Mouse (Mus musculus) MEL (cell line): Measurements from ENCODE around the gene Samd5. TPM values are rescaled to one million over a fixed set of nuclear protein-coding genes. Genes with fewer than 3 reads are reported as not detected.

Experiments used
- DNase-seq: peaks from one replicate; pipeline ENCODE4 v3.0.0; 2011; ENCODE audit warnings: low read depth, low spot score
- H3K27ac ChIP-seq: 2 replicates; pipeline ENCODE4 v1.5.1; 2012; ENCODE audit warnings: low read depth, mild to moderate bottlenecking, control low read depth, low read length, moderate library complexity; ENCODE audit not compliant: control insufficient read depth
- H3K27me3 ChIP-seq, 2 experiments: fragments of 150-350 bp in 1 of 2; sonication (generic) in 1 of 2; 2 replicates each; pipeline ENCODE4 v1.6.1; 2012; ENCODE audit warnings: low read length in 2 of 2, mild to moderate bottlenecking in 2 of 2, improper control_type of control experiment in 1 of 2, moderate library complexity in 1 of 2; ENCODE audit not compliant: insufficient read depth in 2 of 2, control insufficient read depth in 1 of 2
- H3K36me3 ChIP-seq, 2 experiments: 2 replicates each; pipeline ENCODE4 v1.6.1; 2012 to 2014; ENCODE audit warnings: low read length in 2 of 2, improper control_type of control experiment in 1 of 2, inconsistent platforms in 1 of 2, mild to moderate bottlenecking in 1 of 2; ENCODE audit not compliant: insufficient read depth in 2 of 2, control insufficient read depth in 1 of 2
- H3K4me1 ChIP-seq, 2 experiments: fragments of 150-350 bp in 1 of 2; sonication (generic) in 1 of 2; 2 replicates each; pipeline ENCODE4 v1.6.1; 2012; ENCODE audit warnings: low read length in 2 of 2, improper control_type of control experiment in 1 of 2, mild to moderate bottlenecking in 1 of 2; ENCODE audit not compliant: insufficient read depth in 2 of 2, control insufficient read depth in 1 of 2
- H3K4me3 ChIP-seq, 2 experiments: fragments of 150-350 bp in 1 of 2; sonication (generic) in 1 of 2; 2 replicates each; pipeline ENCODE4 v1.5.1; 2012; ENCODE audit warnings: low read depth in 2 of 2, low read length in 2 of 2, mild to moderate bottlenecking in 2 of 2, moderate library complexity in 2 of 2, control low read depth in 1 of 2, improper control_type of control experiment in 1 of 2; ENCODE audit not compliant: control insufficient read depth in 1 of 2, insufficient read depth in 1 of 2
- H3K79me2 ChIP-seq: 2 replicates; pipeline ENCODE4 v1.6.1; 2012; ENCODE audit warnings: mild to moderate bottlenecking, low read length, moderate library complexity; ENCODE audit not compliant: control insufficient read depth, poor library complexity, insufficient read depth
- H3K9ac ChIP-seq: 2 replicates; pipeline ENCODE4 v1.6.1; 2012; ENCODE audit warnings: low read depth, mild to moderate bottlenecking, control low read depth, low read length, moderate library complexity; ENCODE audit not compliant: control insufficient read depth, poor library complexity, severe bottlenecking
- H3K9me3 ChIP-seq: fragments of 150-350 bp; sonication (generic); replicated peaks from 2 replicates; pipeline ENCODE4 v1.6.1; 2012; ENCODE audit warnings: mild to moderate bottlenecking, low read length, improper control_type of control experiment, moderate library complexity; ENCODE audit not compliant: insufficient read depth
- BHLHE40 ChIP-seq: IDR thresholded peaks from 2 replicates; pipeline ENCODE4 v1.6.1; 2012; ENCODE audit warnings: low read depth, mild to moderate bottlenecking, inconsistent platforms, low read length, improper control_type of control experiment, borderline replicate concordance
- CHD1 ChIP-seq: IDR thresholded peaks from 2 replicates; pipeline ENCODE4 v1.6.1; 2012; ENCODE audit warnings: low read depth, mild to moderate bottlenecking, inconsistent platforms, low read length, improper control_type of control experiment
- CHD2 ChIP-seq: IDR thresholded peaks from 2 replicates; pipeline ENCODE4 v1.6.1; 2011; ENCODE audit warnings: low read length, improper control_type of control experiment
- E2F4 ChIP-seq: IDR thresholded peaks from 2 replicates; pipeline ENCODE4 v1.6.1; 2011; ENCODE audit warnings: low read depth, low read length, improper control_type of control experiment, borderline replicate concordance
- HCFC1 ChIP-seq: IDR thresholded peaks from 2 replicates; pipeline ENCODE4 v1.6.1; 2012; ENCODE audit warnings: low read depth, mild to moderate bottlenecking, inconsistent platforms, low read length, improper control_type of control experiment, moderate library complexity
- KAT2A ChIP-seq: conservative IDR thresholded peaks from 2 replicates; pipeline ENCODE4 v1.6.1; 2012; ENCODE audit warnings: low read depth, low read length, improper control_type of control experiment, inconsistent platforms
- MAX ChIP-seq: IDR thresholded peaks from 2 replicates; pipeline ENCODE4 v1.6.1; 2011; ENCODE audit warnings: low read length, improper control_type of control experiment
- MAZ ChIP-seq: IDR thresholded peaks from 2 replicates; pipeline ENCODE4 v1.6.1; 2012; ENCODE audit warnings: low read depth, mild to moderate bottlenecking, inconsistent platforms, low read length, improper control_type of control experiment
- MXI1 ChIP-seq: IDR thresholded peaks from 2 replicates; pipeline ENCODE4 v1.6.1; 2011; ENCODE audit warnings: mild to moderate bottlenecking, low read depth, low read length, improper control_type of control experiment
- MYB ChIP-seq: IDR thresholded peaks from 2 replicates; pipeline ENCODE4 v1.6.1; 2011; ENCODE audit warnings: mild to moderate bottlenecking, low read depth, low read length, improper control_type of control experiment
- NELFE ChIP-seq: IDR thresholded peaks from 2 replicates; pipeline ENCODE4 v1.6.1; 2011; ENCODE audit warnings: low read depth, low read length, improper control_type of control experiment
- POLR2AphosphoS2 ChIP-seq: IDR thresholded peaks from 2 replicates; pipeline ENCODE4 v1.6.1; 2011; ENCODE audit warnings: low read length, improper control_type of control experiment
- POLR2AphosphoS5 ChIP-seq: IDR thresholded peaks from 2 replicates; pipeline ENCODE4 v1.6.1; 2012; ENCODE audit warnings: low read depth, borderline replicate concordance, mild to moderate bottlenecking, inconsistent platforms, low read length, moderate library complexity, mixed read lengths
- RAD21 ChIP-seq: IDR thresholded peaks from 2 replicates; pipeline ENCODE4 v1.6.1; 2011; ENCODE audit warnings: mild to moderate bottlenecking, low read depth, low read length, improper control_type of control experiment
- SMC3 ChIP-seq: IDR thresholded peaks from 2 replicates; pipeline ENCODE4 v1.6.1; 2011; ENCODE audit warnings: low read depth, low read length, improper control_type of control experiment
- ZNF384 ChIP-seq: IDR thresholded peaks from 2 replicates; pipeline ENCODE4 v1.6.1; 2012; ENCODE audit warnings: low read depth, mild to moderate bottlenecking, inconsistent platforms, low read length, improper control_type of control experiment
- polyA plus RNA-seq, 2 experiments: library from polyadenylated mRNA; stranded (reverse) in 1 of 2; unstranded in 1 of 2; fragments of >175 nt in 1 of 2; fragments of >200 nt in 1 of 2; gene quantifications; 2 replicates each; pipeline versions ENCODE4 v1.2.1 to v1.2.4; 2012; ENCODE audit warnings: low replicate concordance in 2 of 2, low read depth in 1 of 2; ENCODE audit not compliant: insufficient read length in 2 of 2, insufficient read depth in 1 of 2, missing spikeins in 1 of 2
- total RNA-seq: library from RNA; depleted of rRNA; stranded (reverse); fragments of 300-350 nt; gene quantifications from 2 replicates; pipeline ENCODE4 v1.2.3, GENCODE M21; 2012

Gene Samd5
- total and polyA plus RNA-seq, 3 experiments = 0.01 TPM; not detected in 2

- no peaks in the 10 kb centered on the region for H3K79me2 ChIP-seq
- DNase-seq = no peak
- no peak for TF ChIP-seq ZNF384
- no peak for TF ChIP-seq RAD21
- TF ChIP-seq MAZ = no peak
- TF ChIP-seq CHD2 = no peak
- TF ChIP-seq NELFE = no peak
- H3K9ac ChIP-seq = no peak overlapping the region
- no peaks in the 10 kb centered on the region for H3K36me3 ChIP-seq
- H3K27ac ChIP-seq = no peak overlapping the region
- no peaks in the 10 kb centered on the region for H3K4me1 ChIP-seq
- no peak overlapping the region for H3K4me3 ChIP-seq
- H3K9me3 ChIP-seq = no peaks in the 10 kb centered on the region
- no peaks in the 10 kb centered on the region for H3K27me3 ChIP-seq
Observed at GRCm38 (mm10) chr10:9647741-9648140, 27.3 kb downstream of the Samd5 start.

- Histone ChIP-seq H3K9me3 (no peaks in the 10 kb centered on the region), H3K27me3 (no peaks in the 10 kb centered on the region), H3K4me1 (no peaks in the 10 kb centered on the region), H3K9ac (no peak overlapping the region), H3K4me3 (no peak overlapping the region), H3K27ac (no peak overlapping the region)
- DNase-seq = no peak
- TF ChIP-seq POLR2AphosphoS2 = no peak
- no peak for TF ChIP-seq SMC3
- no peak for TF ChIP-seq HCFC1
- TF ChIP-seq POLR2AphosphoS5 = no peak
- TF ChIP-seq, all 39 proteins: peak for 0
- Histone ChIP-seq H3K36me3 (no peaks in the 10 kb centered on the region), H3K79me2 (no peaks in the 10 kb centered on the region)
Observed at GRCm38 (mm10) chr10:9646391-9646790, 28.6 kb downstream of the Samd5 start.

GRCm38 (mm10) chr10:9643531-9643930, 31.5 kb downstream of the Samd5 start:
- Histone ChIP-seq H3K36me3 (no peaks in the 10 kb centered on the region), H3K4me1 (no peaks in the 10 kb centered on the region), H3K4me3 (no peak overlapping the region), H3K79me2 (no peaks in the 10 kb centered on the region), H3K9ac (no peak overlapping the region), H3K27ac (no peak overlapping the region), H3K27me3 (no peaks in the 10 kb centered on the region), H3K9me3 (no peaks in the 10 kb centered on the region)
- DNase-seq = no peak
- TF ChIP-seq E2F4 (no peak), BHLHE40 (no peak), SMC3 (no peak), KAT2A (no peak), MXI1 (no peak), CHD1 (no peak), MYB (no peak), MAX (no peak), CHD2 (no peak)
